Mouse (Mus musculus) heart, postnatal 4 days (tissue): ENCODE results near the gene Fam221a. TPM values are rescaled to one million over a fixed set of nuclear protein-coding genes. Genes with fewer than 3 reads are reported as not detected.

ENCODE experiments used
- DNase-seq: peaks from one replicate; pipeline ENCODE4 v3.0.0; 2021
- total RNA-seq, 2 experiments: library from RNA; stranded (reverse); gene quantifications; 2 replicates each; pipeline ENCODE4 v1.2.3; 2021

Fam221a gene
- 1 to 10 TPM; 2.3 to 2.7 TPM for total RNA-seq

DNA sequence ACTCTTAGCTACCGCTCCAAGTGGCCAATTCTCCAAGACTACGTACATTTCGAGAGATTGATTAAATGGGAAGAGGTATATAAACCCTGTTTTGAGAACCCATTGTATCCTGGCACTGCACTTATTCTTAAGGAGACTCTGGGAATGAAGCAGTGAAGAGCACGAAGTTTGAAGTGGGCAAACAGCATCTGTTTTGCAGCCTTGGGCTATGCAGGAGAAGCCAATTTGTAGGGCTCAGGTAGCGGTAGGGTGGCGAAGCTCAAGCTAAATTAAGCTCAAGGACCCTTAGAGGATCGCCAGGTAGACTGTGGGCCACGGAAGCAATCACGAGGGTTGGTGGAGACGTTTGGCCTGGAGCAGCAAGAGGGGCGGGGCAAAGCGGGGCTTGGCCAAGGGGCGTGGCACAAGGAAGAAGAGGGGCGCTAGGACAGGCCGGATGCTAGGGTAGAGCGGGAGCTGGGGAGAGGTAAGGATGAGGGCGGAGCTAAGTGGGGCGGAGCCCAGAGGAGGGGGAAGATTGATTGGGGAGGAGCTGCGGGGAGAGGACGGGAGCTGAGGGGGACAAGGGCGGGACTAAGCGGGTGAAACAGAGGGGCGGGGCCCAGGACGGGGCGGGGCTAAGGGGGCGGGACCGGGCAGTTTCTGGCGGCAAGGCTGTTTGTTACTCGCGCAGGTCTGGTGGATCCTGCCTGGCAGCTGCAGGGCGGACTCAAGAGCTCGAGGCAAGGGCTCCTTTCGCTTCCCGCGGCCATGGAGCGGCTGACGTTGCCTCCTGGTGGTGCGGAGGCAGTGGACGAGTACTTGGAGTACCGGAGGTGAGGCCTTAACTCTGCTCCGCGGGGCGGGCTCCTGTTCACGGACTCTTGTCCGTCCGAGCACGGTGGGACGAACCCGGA lies at the start of gene Fam221a:
Gene Fam221a, plus strand, starts transcription at position 581 of the 896 bp plus-strand sequence.
- peak; percentile 88 for DNase-seq

DNA sequence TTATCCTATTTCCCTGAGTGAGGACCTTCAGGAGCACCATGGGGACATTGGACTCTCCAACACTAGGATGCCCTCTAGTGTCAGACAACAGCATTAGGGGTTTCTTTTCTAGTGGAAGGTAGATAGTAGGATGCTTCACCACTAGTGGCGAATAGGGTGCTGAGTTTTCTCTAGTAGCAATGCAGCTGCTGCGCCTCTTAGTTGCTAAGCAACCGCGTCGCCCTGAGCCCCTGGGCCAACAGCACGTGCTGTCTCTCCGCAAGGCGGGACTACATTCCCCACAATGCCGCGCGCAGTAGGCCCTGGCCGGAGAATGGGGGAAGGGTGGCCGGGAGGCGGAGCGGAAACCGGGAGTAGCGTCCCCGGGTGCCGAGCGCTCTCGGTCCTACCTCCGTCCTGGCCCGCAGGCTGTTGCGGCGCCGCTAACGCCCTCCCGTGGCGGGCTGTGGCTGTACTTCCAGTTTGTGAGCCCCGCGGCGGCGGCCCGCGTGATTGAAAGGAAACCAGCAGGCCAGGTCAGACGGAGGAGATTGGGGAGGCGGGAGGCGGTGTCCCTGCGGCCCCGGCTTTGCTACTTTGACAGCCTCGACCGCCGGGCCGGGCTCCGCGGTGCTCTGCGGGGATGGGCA lies 48.5 kb upstream of the Fam221a start, which contains the start of gene Ccdc126:
Gene Ccdc126, plus strand, starts transcription at position 309 of the 629 bp plus-strand sequence.
- DNase-seq = peak; percentile 99

DNA sequence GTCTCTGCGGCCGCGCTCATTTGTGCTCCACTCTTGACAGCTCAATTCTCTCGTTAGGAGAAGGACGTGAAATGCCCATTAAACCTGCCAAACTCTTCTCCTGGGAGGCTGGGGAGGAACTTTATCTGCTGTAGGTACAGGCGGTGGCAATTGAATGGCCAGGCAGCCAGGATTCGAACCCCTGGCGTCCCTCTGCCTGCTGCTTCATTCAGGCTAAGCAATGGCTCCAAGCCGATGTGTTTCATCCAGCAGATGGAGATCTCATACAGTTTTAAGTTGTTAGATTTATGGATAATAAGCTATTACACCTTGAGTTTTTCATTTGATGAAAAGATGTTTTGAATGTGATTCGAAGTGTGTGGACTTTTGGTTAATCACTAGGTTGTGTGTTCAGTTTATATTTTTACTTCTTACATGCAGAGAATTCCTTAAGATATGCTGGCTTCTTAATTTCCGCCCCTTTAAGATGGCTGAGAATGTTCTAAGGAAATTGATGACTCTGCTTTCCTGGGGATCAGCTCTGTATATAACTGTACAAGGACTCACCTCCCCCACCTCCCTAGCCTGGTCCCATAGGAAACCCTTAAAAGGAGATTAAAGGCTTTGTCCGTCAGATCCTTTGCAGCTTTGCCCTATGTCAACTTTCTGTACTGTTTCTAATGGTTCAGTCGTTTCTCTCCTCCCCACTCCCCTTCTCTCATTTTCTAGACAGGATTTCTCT lies 47.8 kb upstream of the Fam221a start:
- no peak for DNase-seq

DNA sequence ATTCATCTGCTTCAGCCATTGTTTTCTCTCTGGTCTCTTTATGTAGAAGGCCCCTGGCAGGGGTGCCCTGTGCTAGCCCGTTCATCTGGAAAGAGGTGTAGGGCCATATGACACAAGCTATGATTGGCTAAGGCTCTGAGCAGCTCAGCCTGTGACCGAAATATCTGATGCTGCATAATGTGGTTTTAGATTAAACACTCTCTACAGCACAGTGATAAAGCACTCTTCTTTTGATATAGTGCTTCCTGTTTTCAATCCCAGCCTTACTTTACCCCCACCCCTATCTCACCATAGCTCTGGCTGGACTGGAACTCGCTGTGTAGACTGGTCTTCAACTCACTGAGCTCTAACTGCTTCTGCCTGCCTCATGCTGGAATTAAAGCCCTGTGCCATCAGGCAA lies 46.2 kb upstream of the Fam221a start:
- no peak for DNase-seq

DNA sequence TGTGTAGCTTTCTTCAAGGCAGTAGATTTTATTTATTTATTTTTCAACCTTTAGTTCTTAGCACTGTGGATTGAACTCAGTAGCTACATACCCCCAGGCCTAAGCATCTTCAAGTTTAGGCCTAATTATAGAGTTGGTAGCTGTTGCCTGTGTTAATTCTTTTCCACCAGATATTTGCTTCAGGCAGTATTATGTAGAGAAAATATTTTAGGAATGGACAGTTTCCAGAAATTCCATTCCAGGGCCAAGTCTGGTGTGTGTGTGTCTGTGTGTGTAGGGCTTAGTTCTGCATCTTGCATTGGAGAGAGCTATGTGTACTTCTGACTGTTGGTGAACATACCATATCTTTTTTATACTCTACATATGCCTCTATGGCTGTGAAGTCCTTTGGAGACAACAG lies 45.5 kb upstream of the Fam221a start:
- no peak for DNase-seq

DNA sequence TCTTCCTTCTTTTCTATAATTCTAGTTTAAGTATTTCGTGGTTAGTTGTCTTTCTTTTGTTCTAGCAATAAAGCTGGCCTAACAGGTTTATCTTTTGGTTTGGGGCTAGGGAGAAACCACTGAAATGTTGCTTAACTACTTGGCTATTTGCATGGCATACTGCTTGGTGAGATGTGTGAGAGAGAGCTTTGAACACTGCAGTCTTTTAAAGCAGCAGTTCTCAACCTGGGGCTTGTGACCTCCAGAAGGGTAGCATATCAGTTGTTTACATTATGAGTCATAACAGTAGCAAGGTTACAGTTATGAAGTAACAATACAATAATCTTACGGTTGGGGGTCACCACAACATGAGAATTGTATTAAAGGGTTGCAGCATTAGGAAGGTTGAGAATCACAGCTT lies 44.6 kb upstream of the Fam221a start:
- no peak for DNase-seq

DNA sequence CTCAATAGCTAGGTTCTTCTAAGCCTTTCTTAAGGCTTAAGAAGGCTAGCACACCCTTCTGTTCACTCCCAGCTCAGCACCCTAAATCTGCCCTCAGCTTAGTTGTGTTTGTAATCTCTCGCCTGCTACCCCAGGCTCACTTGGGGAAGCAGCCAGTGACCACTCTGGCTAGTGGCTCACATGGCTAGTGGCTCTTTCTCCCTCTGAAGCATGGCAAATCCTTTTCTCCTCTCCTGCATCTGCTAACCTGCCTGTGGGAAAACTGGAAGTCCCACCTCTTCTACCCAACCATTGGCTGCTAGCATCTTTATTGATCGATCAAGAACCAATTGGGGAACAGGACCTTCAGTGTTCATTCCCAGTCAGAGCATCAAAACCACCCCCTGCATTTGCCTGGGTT lies 43.0 kb upstream of the Fam221a start:
- no peak for DNase-seq

DNA sequence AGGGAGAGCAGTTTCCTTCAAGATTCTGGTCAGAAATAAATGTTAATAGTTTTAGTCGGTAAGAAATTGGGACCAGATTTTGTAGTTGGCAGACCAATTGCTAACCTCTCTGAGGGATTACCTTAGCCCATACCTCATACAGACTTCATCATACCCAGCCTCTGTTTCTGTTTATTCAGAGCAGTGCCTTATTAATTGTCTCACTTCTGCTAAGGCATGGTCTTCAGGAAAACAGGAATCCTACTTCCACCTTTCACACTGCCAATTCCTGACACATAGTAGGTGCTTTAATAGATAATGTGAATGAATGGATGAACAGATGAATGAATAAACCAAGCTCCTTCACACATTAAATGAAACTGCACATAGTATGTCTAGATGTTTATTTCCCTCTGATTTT lies 42.2 kb upstream of the Fam221a start:
- no peak for DNase-seq

DNA sequence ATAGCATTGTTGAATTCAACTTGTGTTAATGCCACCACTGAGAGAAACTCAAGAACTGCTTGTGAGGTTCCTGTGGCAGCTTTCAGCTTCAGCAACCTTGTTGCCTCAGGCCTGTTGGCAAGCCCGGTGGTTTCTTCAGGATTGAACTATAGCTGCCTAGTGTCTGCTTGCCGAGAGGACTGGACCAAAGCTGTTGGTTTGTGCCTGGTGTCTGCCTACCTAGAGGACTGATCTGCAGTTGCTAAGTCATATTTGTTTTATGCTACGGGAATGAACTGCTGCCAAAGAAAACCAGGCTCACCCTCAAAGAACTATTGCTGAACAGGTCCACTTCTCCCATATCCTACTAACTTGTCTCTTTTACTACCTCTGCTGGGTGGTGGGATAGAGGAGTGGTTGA lies 40.7 kb upstream of the Fam221a start:
- no peak for DNase-seq

DNA sequence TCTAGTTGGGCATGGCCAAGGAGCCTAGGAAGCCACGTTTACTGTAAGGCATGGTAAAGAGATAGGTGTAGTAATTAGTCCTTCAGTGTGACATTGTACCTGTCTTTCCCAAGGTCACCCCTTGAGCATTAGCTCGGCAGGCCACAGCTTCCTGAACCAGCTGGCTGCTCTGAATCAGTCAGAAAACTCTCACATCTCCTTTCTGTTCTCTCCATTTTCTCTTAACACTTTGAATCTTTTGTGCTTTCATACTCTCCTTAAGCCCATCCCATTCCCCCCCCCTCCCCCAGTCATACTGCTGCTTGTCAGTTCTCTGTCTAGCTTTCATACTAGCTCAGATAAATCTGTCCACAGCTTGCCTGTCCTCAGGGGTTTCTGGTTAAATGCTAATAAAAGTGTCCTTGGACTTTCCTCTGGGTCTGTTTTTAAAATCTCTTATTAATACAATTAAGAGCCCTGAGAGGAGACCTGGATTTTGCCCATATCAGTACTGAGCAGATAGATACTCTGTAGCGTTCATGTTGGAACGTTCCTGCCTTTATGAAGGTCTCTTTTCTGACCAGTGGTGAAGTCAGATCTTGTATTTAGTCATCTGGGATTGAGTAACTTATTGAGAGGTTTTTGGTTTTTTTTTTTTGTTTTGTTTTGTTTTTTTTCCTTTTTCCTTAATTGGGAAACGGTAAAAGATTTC lies 36.0 kb upstream of the Fam221a start:
- DNase-seq = no peak

DNA sequence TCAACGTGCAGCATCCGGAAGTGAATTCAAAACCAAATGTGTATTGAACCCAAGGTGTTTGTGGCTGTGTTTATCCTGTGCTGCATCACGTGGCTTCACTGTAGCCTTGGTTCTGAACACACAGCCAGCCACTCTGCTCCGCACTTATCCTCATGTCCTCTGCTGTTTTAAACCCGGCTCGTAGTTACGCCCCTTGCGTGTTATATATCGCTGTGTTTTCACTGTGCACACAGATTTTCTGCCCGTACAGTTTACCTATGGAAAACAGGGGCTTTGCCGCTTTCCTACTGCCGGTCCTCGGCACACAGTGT lies 35.5 kb upstream of the Fam221a start:
- no peak for DNase-seq

DNA sequence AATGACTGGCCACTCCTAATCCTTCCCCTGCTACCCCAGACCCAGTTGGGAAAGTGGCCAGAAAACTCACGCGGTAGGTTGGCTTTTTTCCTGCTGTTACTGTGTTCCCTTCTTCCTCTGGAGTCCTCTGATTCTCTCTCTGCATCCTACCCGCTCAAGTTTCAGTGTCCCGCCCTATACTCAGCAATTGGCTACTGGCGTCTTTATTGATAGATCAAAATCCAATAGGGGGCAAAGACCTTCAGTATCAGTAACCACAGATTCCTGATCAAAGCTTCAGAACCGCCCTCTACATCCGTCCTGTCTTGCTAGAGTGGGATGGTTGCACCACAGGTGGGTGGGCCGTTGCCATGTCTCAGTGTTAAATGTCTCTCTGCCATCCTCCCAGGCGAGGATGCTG lies 29.0 kb upstream of the Fam221a start:
- DNase-seq = no peak

DNA sequence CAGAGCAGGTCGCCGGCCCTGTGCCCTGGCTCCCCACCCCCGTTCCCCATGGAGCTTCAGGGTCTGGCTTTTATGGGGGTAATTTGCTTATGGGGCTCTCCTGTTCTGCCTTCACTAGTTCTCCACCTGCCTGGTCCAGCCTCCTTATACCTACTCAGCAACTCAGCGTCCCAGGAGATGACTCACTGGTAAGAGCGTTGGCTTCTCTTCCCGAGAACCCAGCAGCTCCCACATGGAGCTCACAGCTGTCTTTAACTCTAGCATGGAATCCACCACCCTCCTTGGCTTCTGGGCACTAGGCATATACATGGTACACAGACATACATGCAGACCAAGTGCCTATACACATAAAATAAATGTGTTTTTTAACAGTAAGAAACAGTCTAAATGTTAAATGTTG lies 28.4 kb upstream of the Fam221a start:
- no peak for DNase-seq

DNA sequence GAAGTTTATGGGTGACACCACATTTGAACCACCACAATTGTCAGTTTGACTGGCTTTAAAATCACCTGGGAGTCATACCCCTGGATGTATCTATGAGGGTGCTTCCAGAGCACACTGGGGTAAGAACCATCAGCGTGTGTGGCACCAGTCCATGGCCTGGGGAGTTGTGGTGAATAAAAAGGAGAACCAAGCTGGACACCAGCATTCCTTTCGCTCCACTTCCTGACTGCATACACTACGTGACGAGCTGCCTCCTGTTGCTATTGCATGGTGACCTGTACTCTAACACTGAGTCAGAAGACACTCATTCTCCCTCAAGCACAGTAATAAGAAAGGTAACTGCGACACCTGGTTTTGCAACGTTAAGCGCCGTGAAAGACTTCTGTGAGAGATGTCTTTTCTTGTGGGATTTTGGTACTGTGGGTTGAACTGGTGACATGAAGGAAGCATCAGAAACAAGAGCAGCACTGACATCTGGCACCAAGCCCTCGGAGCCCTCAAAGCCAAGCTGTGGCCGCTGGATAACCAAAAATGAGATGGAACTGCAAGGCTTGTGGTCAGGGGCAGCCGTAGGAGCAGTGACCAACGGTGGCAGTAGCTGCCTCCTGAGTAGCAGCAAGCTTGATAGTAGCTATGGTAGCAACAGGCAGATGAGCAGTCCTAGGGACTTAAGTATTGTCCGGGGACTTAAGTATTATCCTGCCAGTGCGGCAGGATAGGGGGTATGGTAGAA lies 23.6 kb upstream of the Fam221a start:
- DNase-seq = no peak

DNA sequence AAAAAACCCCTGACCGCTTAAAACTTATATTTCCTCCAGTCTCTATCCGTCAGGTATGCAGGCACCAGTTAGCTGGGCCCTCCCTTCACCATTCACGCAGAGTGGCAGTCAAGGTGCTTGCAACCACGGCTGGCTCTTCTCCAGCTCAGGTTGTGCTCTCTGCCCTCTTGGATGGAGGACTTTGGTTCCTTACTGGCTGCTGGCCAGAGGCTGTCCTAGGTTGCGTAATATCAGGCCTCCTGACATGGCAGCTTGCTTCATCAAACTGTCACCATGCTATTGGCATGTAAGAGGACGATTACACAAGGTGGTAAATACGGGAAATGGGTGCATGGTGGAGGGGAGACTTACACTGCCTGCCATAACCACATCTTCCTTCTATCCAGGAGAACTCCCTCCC lies 17.7 kb upstream of the Fam221a start:
- no peak for DNase-seq

DNA sequence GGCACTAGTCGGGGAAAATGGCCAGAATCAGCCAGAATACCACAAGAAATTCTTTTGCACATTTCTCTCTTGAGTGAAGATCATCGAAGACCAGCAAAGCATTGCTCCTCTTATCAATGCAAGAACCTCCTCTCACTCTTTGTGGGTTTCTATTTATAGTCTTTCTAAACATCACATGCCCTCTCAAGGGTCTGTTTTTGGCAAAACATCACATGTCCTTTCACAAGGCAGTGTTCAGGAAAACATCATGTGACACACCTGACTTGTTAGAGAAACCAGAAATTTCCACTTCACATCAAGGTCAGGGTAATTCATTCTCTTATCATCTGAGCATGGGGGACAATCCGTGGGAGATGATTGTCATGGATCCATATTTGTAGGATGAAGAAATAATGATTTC lies 12.9 kb upstream of the Fam221a start:
- DNase-seq = no peak

DNA sequence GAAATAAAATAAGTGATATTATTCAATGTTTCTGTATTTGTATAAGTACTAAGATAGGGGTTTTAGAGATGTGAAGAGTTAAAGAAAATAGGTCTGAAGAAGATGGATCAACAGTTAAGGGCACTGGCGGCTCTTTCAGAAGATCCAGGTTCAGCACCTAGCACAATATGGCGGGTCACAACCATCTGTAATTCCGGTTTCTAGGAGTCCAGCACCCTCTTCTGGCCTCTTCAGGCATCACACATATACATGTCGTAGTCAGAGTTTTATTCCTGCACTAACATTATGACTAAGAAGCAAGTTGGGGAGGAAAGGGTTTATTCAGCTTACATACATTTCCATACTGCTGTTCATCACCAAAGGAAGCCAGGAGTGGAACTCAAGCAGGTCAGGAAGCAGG lies 12.4 kb upstream of the Fam221a start:
- no peak for DNase-seq

DNA sequence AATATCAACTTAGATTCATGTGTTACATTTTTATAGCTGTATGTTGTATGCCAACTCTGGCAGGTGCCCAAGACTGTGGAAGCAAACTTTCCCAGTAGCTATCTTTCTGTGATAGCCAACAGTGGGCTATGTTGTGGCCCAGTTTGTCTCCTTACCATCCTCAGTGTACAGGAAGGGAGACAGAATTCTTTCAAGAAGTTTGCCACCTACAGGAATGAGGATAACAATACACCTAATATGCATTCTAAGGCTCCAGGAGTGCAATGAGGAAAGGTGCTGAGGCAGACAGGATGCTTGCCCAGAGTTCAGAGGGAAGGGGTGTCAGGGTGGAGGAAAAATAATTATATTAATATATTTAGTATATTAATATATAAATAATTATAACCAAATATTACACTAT lies 7.1 kb upstream of the Fam221a start:
- no peak for DNase-seq

DNA sequence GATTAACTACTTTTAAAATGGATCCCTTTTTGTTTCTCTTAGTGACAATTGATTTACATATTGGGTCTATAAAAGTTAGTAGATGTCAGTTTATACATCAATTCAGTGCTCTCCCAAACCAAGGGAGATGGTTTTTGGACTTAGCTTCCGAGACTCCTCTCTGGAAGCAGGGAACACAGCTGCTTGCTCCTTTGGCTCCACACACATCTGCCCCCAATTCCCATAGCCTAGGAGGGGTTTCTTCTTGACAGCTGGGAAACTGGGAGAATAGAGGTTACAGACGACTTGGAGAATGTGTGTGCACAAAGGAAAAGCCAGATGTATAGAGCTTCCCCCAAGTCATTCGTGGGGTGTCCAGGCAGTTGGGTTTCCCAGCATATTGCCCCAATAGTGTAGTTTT lies 673 bp downstream of the Fam221a start:
- no peak for DNase-seq

DNA sequence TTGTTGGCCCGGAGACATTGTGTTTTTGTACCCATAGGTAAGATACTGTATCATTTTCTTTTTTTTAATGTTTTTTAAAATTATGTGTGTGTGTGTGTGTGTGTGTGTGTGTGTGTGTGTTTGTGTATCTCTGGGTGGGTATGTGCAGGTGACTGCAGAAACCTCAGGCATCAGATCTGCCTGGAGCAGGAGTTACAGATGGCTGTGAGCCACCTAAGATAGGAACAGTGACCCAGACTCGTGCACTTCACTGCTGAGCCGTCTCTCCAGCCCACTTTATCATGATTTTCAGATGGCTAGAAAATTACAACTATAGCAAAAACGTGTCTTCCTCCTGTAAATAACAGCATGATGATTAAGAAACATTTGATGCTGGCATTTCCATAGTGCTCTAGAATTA lies 5.2 kb downstream of the Fam221a start:
- no peak for DNase-seq

DNA sequence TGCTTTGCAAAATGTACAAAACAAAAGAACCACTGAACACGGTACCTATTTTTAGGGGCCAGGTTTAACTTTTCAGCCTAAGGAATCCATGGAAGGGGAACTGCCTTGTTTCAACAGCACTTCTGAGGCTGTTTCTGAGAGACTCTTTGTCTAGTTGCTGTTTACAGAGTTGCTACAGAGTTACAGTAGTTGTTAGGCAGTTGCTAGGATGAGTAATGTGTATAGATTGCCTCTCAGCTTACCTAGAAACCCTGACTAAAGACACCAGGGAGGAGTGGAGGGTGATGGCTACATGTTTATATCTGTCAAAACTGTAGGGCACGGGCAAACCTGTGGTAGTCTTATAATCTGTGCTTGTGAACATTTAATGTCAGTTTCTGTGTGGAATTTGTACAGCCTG lies 6.4 kb downstream of the Fam221a start:
- no peak for DNase-seq

DNA sequence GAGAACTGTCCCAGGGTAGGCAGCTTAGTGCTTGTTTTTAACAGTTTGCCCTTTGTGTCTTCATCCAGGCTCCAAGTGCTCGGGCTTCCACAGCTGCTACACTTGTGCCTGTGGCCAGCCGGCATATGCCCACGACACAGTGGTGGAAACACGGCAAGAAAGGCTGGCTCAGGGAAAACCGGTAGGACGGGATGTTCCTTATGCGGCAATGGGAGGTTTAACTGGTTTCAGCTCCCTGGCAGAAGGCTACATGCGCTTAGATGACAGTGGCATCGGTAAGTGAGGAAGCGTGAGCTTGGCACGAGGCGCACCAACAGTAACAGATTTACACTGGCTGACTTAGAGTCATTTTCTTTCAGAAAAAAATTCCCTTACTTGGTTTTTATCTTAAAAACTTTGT lies 10.8 kb downstream of the Fam221a start:
- DNase-seq = no peak
